Mouse (Mus musculus): ENCODE data around the gene Gpbar1. TPM values are rescaled to one million over a fixed set of nuclear protein-coding genes. Genes with fewer than 3 reads are reported as not detected.

The Gpbar1 gene
- polyA plus RNA-seq, 1 experiment, result 0.14 TPM

GRCm38 (mm10) chr1:74304946-74305345 is 26.6 kb downstream of the Gpbar1 start:
- no peaks in the 10 kb centered on the region for H3K36me3 ChIP-seq (ENCODE audit: control insufficient read depth, insufficient read depth, low read length)
- no peak for TF ChIP-seq CTCF (IDR thresholded peaks at IDR 0.05; ENCODE audit: extremely low read depth, insufficient read depth, insufficient read length, insufficient replicate concordance)
- no peak for TF ChIP-seq POLR2A (IDR thresholded peaks at IDR 0.05; ENCODE audit: low read depth, low read length)
- WGBS, result 93% methylated on average over 4 of the region's 4 CpGs
- H3K27ac ChIP-seq (ENCODE audit: insufficient read depth, low read length), result no peak overlapping the region
- no peak for DNase-seq (ENCODE audit: low read depth in 1 of 2, low spot score in 2 of 2)
- peaks cover 6% of the 10 kb centered on the region; the same call in 1 of the 2 replicates for H3K4me1 ChIP-seq (ENCODE audit: control insufficient read depth, insufficient read depth, insufficient read length)
- no peak overlapping the region for H3K4me3 ChIP-seq (ENCODE audit: extremely low read depth, insufficient read depth, insufficient read length)
- H3K27me3 ChIP-seq (ENCODE audit: control insufficient read depth, insufficient read depth, low read length), result peaks cover 2% of the 10 kb centered on the region; the same call in 1 of the 2 replicates

GRCm38 (mm10) chr1:74305522-74305921 is 27.2 kb downstream of the Gpbar1 start, which contains the start of gene Tmbim1:
TSS of gene Tmbim1 (minus strand) at chr1:74305622.
- DNase-seq (ENCODE audit: low read depth in 1 of 2, low spot score in 2 of 2), result no peak
- WGBS, result 97% methylated on average over 2 of the region's 2 CpGs
- Histone ChIP-seq H3K4me1 (ENCODE audit: control insufficient read depth, insufficient read depth, insufficient read length) (peaks cover 6% of the 10 kb centered on the region; the same call in 1 of the 2 replicates), H3K36me3 (ENCODE audit: control insufficient read depth, insufficient read depth, low read length) (no peaks in the 10 kb centered on the region), H3K27me3 (ENCODE audit: control insufficient read depth, insufficient read depth, low read length) (peaks cover 2% of the 10 kb centered on the region; the same call in 1 of the 2 replicates), H3K27ac (ENCODE audit: insufficient read depth, low read length) (peak within 1 kb of the TSS; percentile 67; the same call in 1 of the 2 replicates), H3K4me3 (ENCODE audit: extremely low read depth, insufficient read depth, insufficient read length) (peak within 1 kb of the TSS; percentile 69; the same call in 1 of the 2 replicates)
- no peak for TF ChIP-seq CTCF (IDR thresholded peaks at IDR 0.05; ENCODE audit: extremely low read depth, insufficient read depth, insufficient read length, insufficient replicate concordance)
- no peak for TF ChIP-seq POLR2A (IDR thresholded peaks at IDR 0.05; ENCODE audit: low read depth, low read length)

- H3K27me3 ChIP-seq (ENCODE audit: control insufficient read depth, insufficient read depth, low read length), result peaks cover 2% of the 10 kb centered on the region; the same call in 1 of the 2 replicates
- WGBS, result 82% methylated on average over 1 of the region's 1 CpGs
- H3K4me3 ChIP-seq (ENCODE audit: extremely low read depth, insufficient read depth, insufficient read length), result no peak overlapping the region
- TF ChIP-seq POLR2A (IDR thresholded peaks at IDR 0.05; ENCODE audit: low read depth, low read length) (no peak), CTCF (IDR thresholded peaks at IDR 0.05; ENCODE audit: extremely low read depth, insufficient read depth, insufficient read length, insufficient replicate concordance) (no peak)
- DNase-seq (ENCODE audit: low read depth in 1 of 2, low spot score in 2 of 2), result no peak
- H3K27ac ChIP-seq (ENCODE audit: insufficient read depth, low read length), result no peak overlapping the region
- peaks cover 6% of the 10 kb centered on the region; the same call in 1 of the 2 replicates for H3K4me1 ChIP-seq (ENCODE audit: control insufficient read depth, insufficient read depth, insufficient read length)
- H3K36me3 ChIP-seq (ENCODE audit: control insufficient read depth, insufficient read depth, low read length), result no peaks in the 10 kb centered on the region
These were observed 28.8 kb downstream of the Gpbar1 start for GRCm38 (mm10) chr1:74307146-74307545.

GRCm38 (mm10) chr1:74308001-74308964 is 29.9 kb downstream of the Gpbar1 start:
- Histone ChIP-seq H3K4me1 (ENCODE audit: control insufficient read depth, insufficient read depth, insufficient read length) (peaks cover 6% of the 10 kb centered on the region; the same call in 1 of the 2 replicates), H3K27me3 (ENCODE audit: control insufficient read depth, insufficient read depth, low read length) (peaks cover 2% of the 10 kb centered on the region; the same call in 1 of the 2 replicates), H3K4me3 (ENCODE audit: extremely low read depth, insufficient read depth, insufficient read length) (no peak overlapping the region), H3K36me3 (ENCODE audit: control insufficient read depth, insufficient read depth, low read length) (no peaks in the 10 kb centered on the region), H3K27ac (ENCODE audit: insufficient read depth, low read length) (no peak overlapping the region)
- DNase-seq (ENCODE audit: low read depth in 1 of 2, low spot score in 2 of 2), result no peak
- TF ChIP-seq POLR2A (IDR thresholded peaks at IDR 0.05; ENCODE audit: low read depth, low read length) (no peak), CTCF (IDR thresholded peaks at IDR 0.05; ENCODE audit: extremely low read depth, insufficient read depth, insufficient read length, insufficient replicate concordance) (no peak)
- 65% methylated on average over 10 of the region's 10 CpGs for WGBS

GRCm38 (mm10) chr1:74309767-74310166 is 31.4 kb downstream of the Gpbar1 start:
- Histone ChIP-seq H3K27me3 (ENCODE audit: control insufficient read depth, insufficient read depth, low read length) (no peaks in the 10 kb centered on the region), H3K4me3 (ENCODE audit: extremely low read depth, insufficient read depth, insufficient read length) (no peak overlapping the region), H3K36me3 (ENCODE audit: control insufficient read depth, insufficient read depth, low read length) (no peaks in the 10 kb centered on the region), H3K4me1 (ENCODE audit: control insufficient read depth, insufficient read depth, insufficient read length) (no peaks in the 10 kb centered on the region), H3K27ac (ENCODE audit: insufficient read depth, low read length) (no peak overlapping the region)
- DNase-seq (ENCODE audit: low read depth in 1 of 2, low spot score in 2 of 2), result no peak
- TF ChIP-seq POLR2A (IDR thresholded peaks at IDR 0.05; ENCODE audit: low read depth, low read length), result no peak
- 45% methylated on average over 3 of the region's 3 CpGs for WGBS

GRCm38 (mm10) chr1:74313049-74313692 is 34.8 kb downstream of the Gpbar1 start:
- Histone ChIP-seq H3K27ac (ENCODE audit: insufficient read depth, low read length) (no peak overlapping the region), H3K27me3 (ENCODE audit: control insufficient read depth, insufficient read depth, low read length) (no peaks in the 10 kb centered on the region), H3K36me3 (ENCODE audit: control insufficient read depth, insufficient read depth, low read length) (no peaks in the 10 kb centered on the region), H3K4me3 (ENCODE audit: extremely low read depth, insufficient read depth, insufficient read length) (no peak overlapping the region), H3K4me1 (ENCODE audit: control insufficient read depth, insufficient read depth, insufficient read length) (no peaks in the 10 kb centered on the region)
- 3% methylated on average over 3 of the region's 3 CpGs for WGBS
- peak; percentile 60 for DNase-seq (ENCODE audit: low read depth in 1 of 2, low spot score in 2 of 2)
- TF ChIP-seq CTCF (IDR thresholded peaks at IDR 0.05; ENCODE audit: extremely low read depth, insufficient read depth, insufficient read length, insufficient replicate concordance) (peak; percentile 59; the same call in 1 of the 2 replicates), POLR2A (IDR thresholded peaks at IDR 0.05; ENCODE audit: low read depth, low read length) (no peak)
